Mouse (Mus musculus) stomach, postnatal 0 days (tissue): ENCODE data around the gene Rnf207. TPM values are rescaled to one million over a fixed set of nuclear protein-coding genes. Genes with fewer than 3 reads are reported as not detected.
A peak's percentile ranks its signal among the peaks of the same experiment; 100 is the strongest.

Experiments used
- ATAC-seq: fragments of 200-750 bp; cut with Nextera tagmentation; 2 replicates; pipeline ENCODE4 v1.8.0; 2017; ENCODE audit not compliant: low FRiP score, low TSS enrichment
- DNase-seq: peaks from one replicate; pipeline ENCODE4 v3.0.0-alpha.2; 2016; ENCODE audit warnings: low spot score
- H3K27ac ChIP-seq: fragments of 300-500 bp; sonication (generic); replicated peaks from 2 replicates; pipeline ENCODE4 v1.5.1; 2014; ENCODE audit warnings: mild to moderate bottlenecking, control low read depth
- H3K27me3 ChIP-seq: fragments of 300-500 bp; sonication (generic); 2 replicates; pipeline ENCODE4 v1.6.1; 2014; ENCODE audit warnings: low read length; ENCODE audit not compliant: control insufficient read depth, insufficient read depth
- H3K36me3 ChIP-seq: fragments of 300-500 bp; sonication (generic); 2 replicates; pipeline ENCODE4 v1.6.1; 2014; ENCODE audit warnings: low read length, mixed read lengths; ENCODE audit not compliant: control insufficient read depth, insufficient read depth
- H3K4me1 ChIP-seq: fragments of 300-500 bp; sonication (generic); replicated peaks from 2 replicates; pipeline ENCODE4 v1.6.1; 2014; ENCODE audit warnings: antibody characterized with exemption; ENCODE audit not compliant: control insufficient read depth, insufficient read depth
- H3K4me2 ChIP-seq: fragments of 300-500 bp; sonication (generic); replicated peaks from 2 replicates; pipeline ENCODE4 v1.6.1; 2014; ENCODE audit warnings: low read depth, mild to moderate bottlenecking, control low read depth, moderate library complexity
- H3K4me3 ChIP-seq: fragments of 300-500 bp; sonication (generic); 2 replicates; pipeline ENCODE4 v1.5.1; 2014; ENCODE audit warnings: low read depth, low read length, control low read depth
- H3K9ac ChIP-seq: fragments of 300-500 bp; sonication (generic); 2 replicates; pipeline ENCODE4 v1.6.1; 2014; ENCODE audit warnings: mild to moderate bottlenecking, low read length, control low read depth, mixed read lengths
- H3K9me3 ChIP-seq: fragments of 300-500 bp; sonication (generic); 2 replicates; pipeline ENCODE4 v1.6.1; 2016; ENCODE audit warnings: low read length; ENCODE audit not compliant: control insufficient read depth
- CTCF ChIP-seq: IDR thresholded peaks from 2 replicates; pipeline ENCODE4 v1.5.1; 2016; ENCODE audit warnings: antibody characterized with exemption, low read depth, mild to moderate bottlenecking, moderate library complexity
- EP300 ChIP-seq: optimal IDR thresholded peaks from 2 replicates; pipeline ENCODE3; 2016; ENCODE audit warnings: antibody characterized with exemption
- WGBS: fragments of 180-500 bp; shearing (Covaris S2); extraction: QIAGEN DNeasy Blood & Tissue Kit; methylation state at CpG from one replicate; pipeline ENCODE4 v1.1.7; 2014; 5-methylcytosine and 5-hydroxymethylcytosine counted together
- polyA plus RNA-seq: library from polyadenylated mRNA; unstranded; fragments of >200 nt; fragmentation: Nextera tagmentation; extraction: Ambion mirVana; gene quantifications from 2 replicates; pipeline ENCODE4 v1.2.1, GENCODE M21; 2015

Gene Rnf207
- polyA plus RNA-seq, 1 experiment from 2014 or later: 0.46 TPM

GRCm38 (mm10) chr4:152272006-152272405 lies 46.8 kb downstream of the Rnf207 start:
- H3K4me3 ChIP-seq: no peak overlapping the region
- H3K9ac ChIP-seq: no peak overlapping the region
- no peaks in the 10 kb centered on the region for H3K36me3 ChIP-seq
- H3K9me3 ChIP-seq: no peaks in the 10 kb centered on the region
- TF ChIP-seq EP300: no peak
- no peak for TF ChIP-seq CTCF
- no peak for ATAC-seq
- H3K27me3 ChIP-seq: no peaks in the 10 kb centered on the region
- peak overlapping the region; percentile 49; the same call in 1 of the 2 replicates for H3K27ac ChIP-seq
- no peaks in the 10 kb centered on the region; the same call in none of the 2 replicates for H3K4me1 ChIP-seq
- 48% methylated on average over 7 of the region's 7 CpGs for WGBS
- no peak overlapping the region for H3K4me2 ChIP-seq
- DNase-seq: no peak

DNA sequence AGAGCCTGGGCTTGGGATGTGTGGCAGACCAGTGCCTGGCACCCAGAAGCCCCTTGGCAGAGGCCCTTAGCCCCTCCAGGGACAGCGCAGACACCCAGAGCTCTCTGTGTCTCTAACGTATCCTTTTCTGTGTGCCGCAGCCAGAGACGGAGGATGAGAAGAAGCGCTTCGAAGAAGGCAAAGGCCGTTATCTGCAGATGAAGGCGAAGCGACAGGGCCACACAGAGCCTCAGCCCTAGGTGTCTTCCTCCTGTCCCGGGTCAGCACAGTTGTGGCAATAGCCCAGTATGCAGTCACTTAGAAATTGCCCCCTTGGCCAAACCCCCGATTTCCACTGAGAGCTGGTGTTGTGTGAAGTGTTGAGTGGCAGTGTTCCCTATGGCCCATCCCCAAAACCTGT lies 47.5 kb downstream of the Rnf207 start:
- 93% methylated on average over 11 of the region's 11 CpGs for WGBS
- ATAC-seq (no peak), DNase-seq (no peak)
- Histone ChIP-seq H3K9ac (no peak overlapping the region), H3K36me3 (no peaks in the 10 kb centered on the region), H3K27me3 (no peaks in the 10 kb centered on the region), H3K4me2 (no peak overlapping the region), H3K9me3 (no peaks in the 10 kb centered on the region), H3K27ac (no peak overlapping the region), H3K4me1 (no peaks in the 10 kb centered on the region; the same call in none of the 2 replicates), H3K4me3 (no peak overlapping the region)
- TF ChIP-seq EP300: no peak

- 86% methylated on average over 9 of the region's 9 CpGs for WGBS
- no peaks in the 10 kb centered on the region; the same call in none of the 2 replicates for H3K4me1 ChIP-seq
- no peaks in the 10 kb centered on the region for H3K36me3 ChIP-seq
- H3K4me3 ChIP-seq: no peak overlapping the region
- H3K4me2 ChIP-seq: no peak overlapping the region
- ATAC-seq (no peak), DNase-seq (no peak)
- no peaks in the 10 kb centered on the region for H3K27me3 ChIP-seq
- TF ChIP-seq CTCF: no peak
- no peak for TF ChIP-seq EP300
- no peak overlapping the region for H3K27ac ChIP-seq
- no peak overlapping the region for H3K9ac ChIP-seq
- H3K9me3 ChIP-seq: no peaks in the 10 kb centered on the region
These were observed 48.2 kb downstream of the Rnf207 start for GRCm38 (mm10) chr4:152270599-152270998.

DNA sequence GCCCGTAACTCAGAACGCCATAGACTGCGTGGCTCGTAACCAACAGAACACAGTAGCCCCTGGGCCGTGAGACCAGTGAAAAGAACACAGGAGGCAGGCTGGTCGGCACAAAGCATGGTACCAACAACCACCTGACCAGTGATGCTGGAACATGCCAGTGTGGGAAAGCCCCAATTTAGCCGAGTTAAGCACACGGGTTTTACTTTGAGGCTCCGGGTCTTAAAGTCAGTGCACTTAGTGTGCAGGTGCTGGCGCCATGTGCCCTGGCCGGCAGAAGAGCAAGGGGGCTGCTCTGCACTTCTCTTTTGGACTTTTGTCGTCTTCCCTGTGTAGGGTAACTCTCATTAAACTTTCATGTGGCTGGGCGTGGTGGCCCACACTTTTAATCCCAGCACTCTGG lies 48.8 kb downstream of the Rnf207 start:
- Histone ChIP-seq H3K4me2 (no peak overlapping the region), H3K27me3 (no peaks in the 10 kb centered on the region), H3K36me3 (no peaks in the 10 kb centered on the region), H3K4me1 (no peaks in the 10 kb centered on the region; the same call in none of the 2 replicates), H3K27ac (no peak overlapping the region), H3K9me3 (no peaks in the 10 kb centered on the region), H3K9ac (no peak overlapping the region), H3K4me3 (no peak overlapping the region)
- TF ChIP-seq CTCF: no peak
- WGBS: 90% methylated on average over 13 of the region's 13 CpGs
- DNase-seq: no peak
- no peak for ATAC-seq

GRCm38 (mm10) chr4:152267748-152268369 lies 50.9 kb downstream of the Rnf207 start:
- ATAC-seq (no peak), DNase-seq (no peak)
- peaks cover 3% of the 10 kb centered on the region; the same call in 1 of the 2 replicates for H3K4me1 ChIP-seq
- WGBS: 57% methylated on average over 13 of the region's 13 CpGs
- H3K4me2 ChIP-seq: no peak overlapping the region
- H3K9ac ChIP-seq: no peak overlapping the region
- H3K9me3 ChIP-seq: no peaks in the 10 kb centered on the region
- no peak overlapping the region for H3K4me3 ChIP-seq
- H3K27me3 ChIP-seq: no peaks in the 10 kb centered on the region
- TF ChIP-seq EP300 (no peak), CTCF (no peak)
- H3K36me3 ChIP-seq: no peaks in the 10 kb centered on the region
- no peak overlapping the region for H3K27ac ChIP-seq

- no peak for DNase-seq
These were observed 52.4 kb downstream of the Rnf207 start for GRCm38 (mm10) chr4:152266236-152266895.

More at GRCm38 (mm10) chr4:152266236-152266895, 52.4 kb downstream of the Rnf207 start:
- Histone ChIP-seq H3K4me1 (0 out of 2 replicates have a peak, but pooled peaks cover 3% of the 10 kb centered on the region), H3K27ac (no peak overlapping the region), H3K9me3 (no peaks in the 10 kb centered on the region), H3K4me2 (no peak overlapping the region), H3K27me3 (no peaks in the 10 kb centered on the region), H3K36me3 (no peaks in the 10 kb centered on the region), H3K9ac (no peak overlapping the region), H3K4me3 (no peak overlapping the region)
- 49% methylated on average over 10 of the region's 10 CpGs for WGBS
- TF ChIP-seq EP300: no peak
- TF ChIP-seq CTCF: no peak
- no peak for ATAC-seq
